Mouse (Mus musculus): ENCODE data around the gene Asb3. TPM values are rescaled to one million over a fixed set of nuclear protein-coding genes. Genes with fewer than 3 reads are reported as not detected.

Gene Asb3
- polyA plus RNA-seq, 1 experiment from 2014 or later = 30.8 TPM

Other genes starting within 250 kb of the Asb3 start
- 30.6 and 30.7 TPM in 2 replicates for gene Acyp2, start 235.8 kb upstream of the Asb3 start, polyA plus RNA-seq (2015; fragmentation: Nextera tagmentation; extraction: Ambion mirVana)
- gene Psme4, start 113.7 kb upstream of the Asb3 start, polyA plus RNA-seq (2015; fragmentation: Nextera tagmentation; extraction: Ambion mirVana) = 14.8 and 17.6 TPM in 2 replicates
- gene Gpr75, start 58 bp upstream of the Asb3 start, polyA plus RNA-seq (2015; fragmentation: Nextera tagmentation; extraction: Ambion mirVana) = 0.05 and 0.07 TPM in 2 replicates
- 10.4 and 10.9 TPM in 2 replicates for gene Erlec1, start 68.9 kb downstream of the Asb3 start, polyA plus RNA-seq (2015; fragmentation: Nextera tagmentation; extraction: Ambion mirVana)
- gene Chac2, start 100.9 kb downstream of the Asb3 start, polyA plus RNA-seq (2015; fragmentation: Nextera tagmentation; extraction: Ambion mirVana) = 16.3 and 16.9 TPM in 2 replicates